Mouse (Mus musculus) heart, embryonic 13.5 days (tissue): Measurements from ENCODE around the gene Prkag2. TPM values are rescaled to one million over a fixed set of nuclear protein-coding genes. Genes with fewer than 3 reads are reported as not detected.

ENCODE experiments used
- ATAC-seq: fragments of 200-750 bp; cut with Nextera tagmentation; 2 replicates; pipeline ENCODE4 v1.8.0; 2017; ENCODE audit warnings: moderate TSS enrichment; ENCODE audit not compliant: insufficient number of reproducible peaks, low FRiP score, low TSS enrichment; ENCODE audit errors: extremely low read depth
- H3K27ac ChIP-seq: fragments of 300-500 bp; sonication (generic); replicated peaks from 2 replicates; pipeline ENCODE4 v1.5.1; 2015; ENCODE audit warnings: moderate library complexity, mild to moderate bottlenecking, inconsistent platforms
- H3K27me3 ChIP-seq: fragments of 300-500 bp; sonication (generic); replicated peaks from 2 replicates; pipeline ENCODE4 v1.6.1; 2015; ENCODE audit warnings: mild to moderate bottlenecking, inconsistent platforms
- H3K36me3 ChIP-seq: fragments of 300-500 bp; sonication (generic); 2 replicates; pipeline ENCODE4 v1.6.1; 2015; ENCODE audit warnings: mild to moderate bottlenecking, inconsistent platforms
- H3K4me1 ChIP-seq: fragments of 300-500 bp; sonication (generic); 2 replicates; pipeline ENCODE4 v1.6.1; 2015; ENCODE audit warnings: inconsistent platforms
- H3K4me2 ChIP-seq: fragments of 300-500 bp; sonication (generic); 2 replicates; pipeline ENCODE4 v1.6.1; 2015; ENCODE audit warnings: inconsistent platforms, mild to moderate bottlenecking, moderate library complexity
- H3K4me3 ChIP-seq: fragments of 300-500 bp; sonication (generic); 2 replicates; pipeline ENCODE4 v1.5.1; 2015; ENCODE audit warnings: moderate library complexity, mild to moderate bottlenecking, inconsistent platforms
- H3K9ac ChIP-seq: fragments of 300-500 bp; sonication (generic); 2 replicates; pipeline ENCODE4 v1.6.1; 2015; ENCODE audit warnings: inconsistent platforms, mild to moderate bottlenecking, moderate library complexity
- H3K9me3 ChIP-seq: fragments of 300-500 bp; sonication (generic); 2 replicates; pipeline ENCODE4 v1.6.1; 2016; ENCODE audit warnings: inconsistent platforms
- WGBS: fragments of 180-500 bp; shearing (Covaris S2); methylation state at CpG from one replicate; pipeline ENCODE4 v1.1.7; 2015; ENCODE audit warnings: mixed read lengths; 5-methylcytosine and 5-hydroxymethylcytosine counted together
- polyA plus RNA-seq: library from polyadenylated mRNA; unstranded; fragments of >200 nt; fragmentation: Nextera tagmentation; extraction: Ambion mirVana; gene quantifications from 2 replicates; pipeline ENCODE4 v1.2.1, GENCODE M21; 2015

Prkag2 gene
- polyA plus RNA-seq, 1 experiment from 2014 or later: 83.7 TPM

GRCm38 (mm10) chr5:24993190-24993589 is 107.3 kb downstream of the Prkag2 start:
- no peak overlapping the region for H3K27ac ChIP-seq
- H3K27me3 ChIP-seq: no peaks in the 10 kb centered on the region; the same call in 1 of the 2 replicates
- H3K9ac ChIP-seq: peak overlapping the region; percentile 87; the same call in 1 of the 2 replicates
- H3K4me1 ChIP-seq: peaks cover 83% of the 10 kb centered on the region
- no peak for ATAC-seq
- 52% methylated on average over 3 of the region's 3 CpGs for WGBS
- H3K4me2 ChIP-seq: peak overlapping the region; percentile 75
- H3K36me3 ChIP-seq: no peaks in the 10 kb centered on the region; the same call in 1 of the 2 replicates
- H3K9me3 ChIP-seq: no peaks in the 10 kb centered on the region
- H3K4me3 ChIP-seq: no peak overlapping the region

- WGBS: 58% methylated on average over 1 of the region's 1 CpGs
- peaks cover 2% of the 10 kb centered on the region; the same call in 1 of the 2 replicates for H3K36me3 ChIP-seq
- no peaks in the 10 kb centered on the region for H3K9me3 ChIP-seq
- H3K27ac ChIP-seq: no peak overlapping the region
- no peaks in the 10 kb centered on the region; the same call in 1 of the 2 replicates for H3K27me3 ChIP-seq
- H3K9ac ChIP-seq: no peak overlapping the region
- no peak overlapping the region for H3K4me2 ChIP-seq
- H3K4me1 ChIP-seq: peaks cover 78% of the 10 kb centered on the region
- H3K4me3 ChIP-seq: no peak overlapping the region
- no peak for ATAC-seq
Measured at GRCm38 (mm10) chr5:24991575-24991974, 108.9 kb downstream of the Prkag2 start.

- H3K36me3 ChIP-seq: peaks cover 2% of the 10 kb centered on the region; the same call in 1 of the 2 replicates
- H3K9ac ChIP-seq: peak overlapping the region; percentile 48; the same call in 1 of the 2 replicates
- peaks cover 81% of the 10 kb centered on the region for H3K4me1 ChIP-seq
- no peaks in the 10 kb centered on the region for H3K9me3 ChIP-seq
- ATAC-seq: no peak
- H3K4me2 ChIP-seq: no peak overlapping the region
- H3K27me3 ChIP-seq: no peaks in the 10 kb centered on the region; the same call in 1 of the 2 replicates
- WGBS: 66% methylated on average over 5 of the region's 5 CpGs
- no peak overlapping the region for H3K4me3 ChIP-seq
- peak overlapping the region; percentile 71 for H3K27ac ChIP-seq
Measured at GRCm38 (mm10) chr5:24990460-24990859, 110.0 kb downstream of the Prkag2 start.

- H3K9me3 ChIP-seq: no peaks in the 10 kb centered on the region
- no peaks in the 10 kb centered on the region; the same call in 1 of the 2 replicates for H3K27me3 ChIP-seq
- peaks cover 2% of the 10 kb centered on the region; the same call in 1 of the 2 replicates for H3K36me3 ChIP-seq
- peak overlapping the region; percentile 57 for H3K9ac ChIP-seq
- H3K4me1 ChIP-seq: peaks cover 81% of the 10 kb centered on the region
- peak overlapping the region; percentile 71 for H3K27ac ChIP-seq
- WGBS: 15% methylated on average over 3 of the region's 3 CpGs
- H3K4me2 ChIP-seq: peak overlapping the region; percentile 26
- ATAC-seq: no peak
- no peak overlapping the region for H3K4me3 ChIP-seq
Measured at GRCm38 (mm10) chr5:24989683-24990082, 110.8 kb downstream of the Prkag2 start.

GRCm38 (mm10) chr5:24986956-24987355 is 113.5 kb downstream of the Prkag2 start:
- peaks cover 2% of the 10 kb centered on the region; the same call in 1 of the 2 replicates for H3K36me3 ChIP-seq
- peak overlapping the region; percentile 95 for H3K27ac ChIP-seq
- ATAC-seq: no peak
- H3K4me2 ChIP-seq: peak overlapping the region; percentile 68
- H3K9ac ChIP-seq: peak overlapping the region; percentile 78
- peak overlapping the region; percentile 48 for H3K4me3 ChIP-seq
- H3K4me1 ChIP-seq: peaks cover 81% of the 10 kb centered on the region
- no peaks in the 10 kb centered on the region for H3K27me3 ChIP-seq
- no peaks in the 10 kb centered on the region for H3K9me3 ChIP-seq
- 21% methylated on average over 2 of the region's 2 CpGs for WGBS

GRCm38 (mm10) chr5:24986204-24986940 is 114.1 kb downstream of the Prkag2 start:
- Histone ChIP-seq H3K36me3 (peaks cover 2% of the 10 kb centered on the region; the same call in 1 of the 2 replicates), H3K9me3 (no peaks in the 10 kb centered on the region), H3K9ac (peak overlapping the region; percentile 78), H3K27me3 (no peaks in the 10 kb centered on the region), H3K4me1 (peaks cover 81% of the 10 kb centered on the region), H3K4me3 (peak overlapping the region; percentile 48), H3K4me2 (peak overlapping the region; percentile 68), H3K27ac (peak overlapping the region; percentile 95)
- no peak for ATAC-seq
- WGBS: 51% methylated on average over 9 of the region's 9 CpGs

- Histone ChIP-seq H3K9ac (peak overlapping the region; percentile 78), H3K9me3 (no peaks in the 10 kb centered on the region), H3K4me3 (peak overlapping the region; percentile 48), H3K4me1 (peaks cover 85% of the 10 kb centered on the region), H3K27ac (peak overlapping the region; percentile 95), H3K36me3 (peaks cover 2% of the 10 kb centered on the region; the same call in 1 of the 2 replicates), H3K4me2 (peak overlapping the region; percentile 68), H3K27me3 (no peaks in the 10 kb centered on the region; the same call in 1 of the 2 replicates)
- 41% methylated on average over 11 of the region's 11 CpGs for WGBS
- ATAC-seq: no peak
Measured at GRCm38 (mm10) chr5:24985434-24986176, 114.8 kb downstream of the Prkag2 start.

GRCm38 (mm10) chr5:24984157-24984556 is 116.3 kb downstream of the Prkag2 start:
- H3K9ac ChIP-seq: peak overlapping the region; percentile 78; the same call in 1 of the 2 replicates
- WGBS: 77% methylated on average over 1 of the region's 1 CpGs
- H3K9me3 ChIP-seq: no peaks in the 10 kb centered on the region
- peaks cover 2% of the 10 kb centered on the region; the same call in 1 of the 2 replicates for H3K36me3 ChIP-seq
- no peak overlapping the region for H3K4me2 ChIP-seq
- peaks cover 85% of the 10 kb centered on the region for H3K4me1 ChIP-seq
- no peaks in the 10 kb centered on the region; the same call in 1 of the 2 replicates for H3K27me3 ChIP-seq
- peak overlapping the region; percentile 95 for H3K27ac ChIP-seq
- H3K4me3 ChIP-seq: no peak overlapping the region
- no peak for ATAC-seq

GRCm38 (mm10) chr5:24983539-24983938 is 116.9 kb downstream of the Prkag2 start:
- 13% methylated on average over 3 of the region's 3 CpGs for WGBS
- Histone ChIP-seq H3K27me3 (no peaks in the 10 kb centered on the region; the same call in 1 of the 2 replicates), H3K4me2 (no peak overlapping the region), H3K36me3 (peaks cover 2% of the 10 kb centered on the region; the same call in 1 of the 2 replicates), H3K9me3 (no peaks in the 10 kb centered on the region), H3K4me3 (no peak overlapping the region), H3K4me1 (peaks cover 86% of the 10 kb centered on the region), H3K9ac (peak overlapping the region; percentile 19; the same call in 1 of the 2 replicates), H3K27ac (peak overlapping the region; percentile 95)
- ATAC-seq: no peak

- H3K27me3 ChIP-seq: no peaks in the 10 kb centered on the region; the same call in 1 of the 2 replicates
- no peaks in the 10 kb centered on the region for H3K36me3 ChIP-seq
- H3K4me2 ChIP-seq: no peak overlapping the region
- H3K27ac ChIP-seq: peak overlapping the region; percentile 95
- H3K9ac ChIP-seq: peak overlapping the region; percentile 24; the same call in 1 of the 2 replicates
- no peak overlapping the region for H3K4me3 ChIP-seq
- no peaks in the 10 kb centered on the region for H3K9me3 ChIP-seq
- peaks cover 99% of the 10 kb centered on the region for H3K4me1 ChIP-seq
- peak; percentile 44; the same call in 1 of the 2 replicates for ATAC-seq
- whole genome bisulfite sequencing: 14% methylated on average over 3 of the region's 3 CpGs
Measured at GRCm38 (mm10) chr5:24982258-24982657, 118.2 kb downstream of the Prkag2 start.

GRCm38 (mm10) chr5:24981765-24982164 is 118.7 kb downstream of the Prkag2 start:
- peak overlapping the region; percentile 24 for H3K9ac ChIP-seq
- H3K4me2 ChIP-seq: no peak overlapping the region
- H3K36me3 ChIP-seq: no peaks in the 10 kb centered on the region
- H3K27ac ChIP-seq: peak overlapping the region; percentile 95
- 43% methylated on average over 6 of the region's 6 CpGs for WGBS
- no peaks in the 10 kb centered on the region; the same call in 1 of the 2 replicates for H3K27me3 ChIP-seq
- peaks cover 100% of the 10 kb centered on the region for H3K4me1 ChIP-seq
- H3K4me3 ChIP-seq: no peak overlapping the region
- no peaks in the 10 kb centered on the region for H3K9me3 ChIP-seq
- ATAC-seq: peak; percentile 16; the same call in 1 of the 2 replicates
